ENCODE assay signal across 8 mouse cellular contexts in the genomic region with DNA sequence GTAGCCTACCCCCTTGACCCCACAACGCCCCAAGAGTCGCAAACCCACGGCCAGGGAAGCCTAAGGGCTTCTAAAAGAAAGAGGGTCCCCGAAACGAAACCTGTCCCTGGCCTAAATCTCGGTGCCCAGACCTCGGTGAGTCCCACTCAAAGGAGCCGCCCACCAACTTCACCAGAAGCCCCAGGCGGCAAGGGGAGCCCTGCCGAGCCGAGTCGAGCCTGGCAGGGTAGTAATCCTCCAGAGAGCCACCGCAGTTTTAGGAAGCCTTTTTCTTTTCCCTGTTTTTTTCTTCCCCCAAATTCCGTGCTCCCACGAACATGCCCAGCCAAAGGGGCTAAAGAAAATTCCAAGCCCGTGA. TPM values are rescaled to one million over a fixed set of nuclear protein-coding genes. Genes with fewer than 3 reads are reported as not detected.
DNase-seq lines count a peak whose midpoint lies in the region; ATAC-seq and TF ChIP-seq lines count a peak whose summit lies in the region.

No protein-coding gene starts in this region.

- H3K4me1 ChIP-seq in erythroblast, embryonic 14.5 days (ENCODE audit: control insufficient read depth), result peaks cover 1% of the 10 kb centered on the region; the same call in 1 of the 2 replicates
- H3K4me1 ChIP-seq in thymus, adult 2 months (replicated peaks; ENCODE audit: control insufficient read depth, insufficient read depth, low read length), result peaks cover 9% of the 10 kb centered on the region
- peaks cover 15% of the 10 kb centered on the region for H3K4me1 ChIP-seq in liver, embryonic 15.5 days (replicated peaks)

- H3K4me2 ChIP-seq in liver, embryonic 15.5 days, result peak overlapping the region; percentile 78

- peaks cover 100% of the 10 kb centered on the region for H3K27me3 ChIP-seq in erythroblast, embryonic 14.5 days (ENCODE audit: control insufficient read depth)
- peaks cover 19% of the 10 kb centered on the region for H3K27me3 ChIP-seq in thymus, adult 2 months (ENCODE audit: control insufficient read depth, insufficient read depth, low read length)
- H3K27me3 ChIP-seq in liver, embryonic 15.5 days, result peaks cover 96% of the 10 kb centered on the region

- no peaks in the 10 kb centered on the region for H3K36me3 ChIP-seq in erythroblast, embryonic 14.5 days (ENCODE audit: control insufficient read depth)
- H3K36me3 ChIP-seq in thymus, adult 2 months (ENCODE audit: control insufficient read depth, insufficient read depth, low read length), result no peaks in the 10 kb centered on the region
- no peaks in the 10 kb centered on the region for H3K36me3 ChIP-seq in liver, embryonic 15.5 days (replicated peaks)

- no peak for TF ChIP-seq POLR2A in thymus, adult 2 months (IDR thresholded peaks at IDR 0.05; ENCODE audit: control insufficient read depth, extremely low read depth, insufficient read depth, low read length, poor library complexity)

- no peak overlapping the region for H3K27ac ChIP-seq in thymus, adult 2 months (ENCODE audit: control insufficient read depth, insufficient read depth, low read length)
- H3K27ac ChIP-seq in liver, embryonic 15.5 days (replicated peaks), result no peak overlapping the region

- TF ChIP-seq CTCF in thymus, adult 2 months (IDR thresholded peaks at IDR 0.05; ENCODE audit: borderline replicate concordance, control insufficient read depth, extremely low read depth, insufficient read depth, low read length, poor library complexity), result no peak

- no peak for DNase-seq in thymus, adult 2 months
- no peak for DNase-seq in thymus, adult 18-20 months
- DNase-seq in right cerebral cortex, adult 18-20 months, result no peak
- DNase-seq in layer of hippocampus, postnatal 14 days (ENCODE audit: low spot score in 2 of 2), result no peak
- DNase-seq in frontal cortex, adult 2 months (ENCODE audit: extremely low spot score in 1 of 2, low spot score in 1 of 2), result no peak

- H3K9ac ChIP-seq in liver, embryonic 15.5 days, result no peak overlapping the region

- H3K9me3 ChIP-seq in erythroblast, embryonic 14.5 days (ENCODE audit: control insufficient read depth, low read length), result no peaks in the 10 kb centered on the region
- no peaks in the 10 kb centered on the region for H3K9me3 ChIP-seq in liver, embryonic 15.5 days (replicated peaks)

- under 1% methylated on average over 16 of the region's 16 CpGs for whole genome bisulfite sequencing in thymus, adult 2 months
- WGBS in liver, embryonic 15.5 days (ENCODE audit: insufficient replicate concordance), result 1% methylated on average over 16 of the region's 16 CpGs

- ATAC-seq in erythroblast, adult 5-6 weeks (replicated peaks; ENCODE audit: low FRiP score, poor library complexity, severe bottlenecking), result no peak
- no peak for ATAC-seq in liver, embryonic 15.5 days (ENCODE audit: insufficient read depth)

- peak overlapping the region; percentile 53 for H3K4me3 ChIP-seq in erythroblast, embryonic 14.5 days (replicated peaks)
- peak overlapping the region; percentile 54 for H3K4me3 ChIP-seq in thymus, adult 2 months (ENCODE audit: control insufficient read depth, insufficient read depth, low read length)
- H3K4me3 ChIP-seq in liver, embryonic 15.5 days (replicated peaks), result peak overlapping the region; percentile 61

RNA-seq across cellular contexts. Expression of gene Satb2, which starts 4.9 kb away (rescaled TPM):
- polyA plus RNA-seq in erythroblast, embryonic 14.5 days (2012), result not detected in 2 replicates
- 0.84 TPM in 1 of 2 replicates, not detected in the other for total RNA-seq in erythroblast, adult 5-6 weeks (2015; ENCODE audit: low replicate concordance)
- total RNA-seq in erythroblast, adult 5-6 weeks (2017; ENCODE audit: low replicate concordance), result 0.26 TPM in 1 of 2 replicates, not detected in the other
- polyA plus RNA-seq in thymus, adult 2 months (2012; rRNA removed), result 0.14 and 0.16 TPM in 2 replicates
- polyA plus RNA-seq in liver, embryonic 15.5 days (2015; fragmentation: Nextera tagmentation; extraction: Ambion mirVana), result 0.02 TPM in 1 of 2 replicates, not detected in the other
- total RNA-seq in layer of hippocampus, postnatal 14 days (2021), result 10 to 100 TPM; 14.8 TPM
- 14.6 and 16.3 TPM in 2 replicates for polyA plus RNA-seq in frontal cortex, adult 2 months (2012; rRNA removed)

Comparison
In these comparisons a context has a peak if more than half of its experiments do, and no peak if none do; other contexts are left out.
1. RNA of gene Satb2, which starts 4.9 kb away (polyA plus RNA-seq): 14.6 to 16.3 TPM in frontal cortex, adult 2 months; 0.14 to 0.16 TPM in thymus, adult 2 months, 0.02 TPM in liver, embryonic 15.5 days and not detected in erythroblast, embryonic 14.5 days; every median in the first group is over 10 times any median in the second.
2. Peak in every context shown above with its lines, with median percentiles within 50 percentile points of each other: H3K4me3 ChIP-seq.